Mouse (Mus musculus) mature B cell (primary cell): Measurements from ENCODE around the gene Tex26.

Source experiments
- in situ Hi-C: fragments of 300-500 bp; cut with MboI; formaldehyde crosslinking; loops from 2 replicates; pipeline ENCODE4 v1.14.3; 2019

Tex26 gene

DNA sequence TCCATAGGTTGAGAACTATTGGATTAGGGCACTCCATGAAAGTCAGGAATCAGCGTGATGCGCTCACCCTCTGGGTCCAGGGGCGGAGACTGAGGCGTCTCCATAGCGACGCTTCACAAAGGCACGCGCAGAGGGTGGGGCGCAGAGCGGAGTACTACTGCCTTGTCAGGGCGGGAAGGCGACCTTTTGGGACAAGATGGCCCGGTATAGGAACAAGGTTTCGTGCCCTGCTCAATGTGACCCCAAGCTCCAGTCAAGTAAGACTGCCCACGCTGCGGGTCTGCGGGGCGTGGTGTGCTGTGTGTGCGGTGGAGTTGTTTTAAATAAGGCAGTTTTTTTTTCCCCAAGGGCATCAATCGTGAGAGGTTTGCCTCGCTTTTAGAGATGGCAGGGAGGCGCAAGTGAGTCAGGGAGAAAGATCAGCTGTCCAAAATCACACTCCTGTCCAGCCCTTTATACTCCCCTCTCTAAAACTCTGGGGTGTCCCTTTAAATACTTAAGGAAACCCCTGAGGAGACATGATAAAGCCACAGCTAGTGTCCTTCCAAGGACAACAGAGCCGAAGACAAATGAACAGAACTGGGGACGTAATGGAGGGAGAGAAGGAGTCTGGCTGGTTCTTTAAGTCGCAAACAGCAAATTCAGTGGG, at the start of gene Tex26:
Gene Tex26 (plus strand): TSS at position 130 of the 649 bp plus-strand sequence.
- in situ Hi-C loops = no loop called here

DNA sequence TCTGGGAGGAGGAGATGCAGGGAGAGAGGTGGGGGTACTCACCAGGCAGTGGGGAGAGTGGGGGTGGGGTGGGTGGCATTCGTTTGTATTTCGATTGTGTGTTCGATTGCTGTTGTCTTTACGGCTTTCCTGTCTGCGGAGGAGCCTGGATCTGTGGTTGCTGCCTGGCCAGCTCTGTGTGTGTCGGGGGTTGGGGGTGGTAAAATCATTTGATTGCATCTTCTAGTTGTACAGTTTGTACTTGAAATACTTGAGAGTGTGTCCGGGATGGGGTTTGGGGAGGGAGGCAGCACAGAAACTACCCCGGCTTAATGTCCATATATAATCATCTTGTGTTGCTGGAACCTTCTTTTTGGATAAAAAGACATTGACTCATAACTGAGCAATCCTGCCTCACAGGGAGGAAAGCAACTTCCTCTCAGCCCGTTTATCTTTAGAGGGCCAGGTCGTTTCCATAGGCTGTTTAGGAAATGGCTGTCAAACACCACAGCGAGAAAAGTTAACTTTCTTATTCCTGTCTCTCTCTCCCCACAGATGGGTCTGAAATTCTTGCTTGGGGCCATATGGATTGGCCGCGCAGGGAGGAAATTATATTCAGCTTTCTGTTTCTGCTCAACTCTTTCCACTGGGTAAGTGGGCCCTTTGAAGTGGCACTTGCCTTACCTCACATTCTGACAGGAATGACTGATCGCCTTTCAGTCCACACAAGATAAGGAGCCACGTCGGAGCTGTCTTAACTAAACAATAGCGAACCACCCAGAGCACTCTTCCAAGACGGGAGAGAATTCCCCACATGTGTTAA, 47.7 kb upstream of the Tex26 start:
- in situ Hi-C loops = no loop called here

GRCm38 (mm10) chr5:149392420-149392988, 47.0 kb upstream of the Tex26 start:
- in situ Hi-C loops = no loop called here

DNA sequence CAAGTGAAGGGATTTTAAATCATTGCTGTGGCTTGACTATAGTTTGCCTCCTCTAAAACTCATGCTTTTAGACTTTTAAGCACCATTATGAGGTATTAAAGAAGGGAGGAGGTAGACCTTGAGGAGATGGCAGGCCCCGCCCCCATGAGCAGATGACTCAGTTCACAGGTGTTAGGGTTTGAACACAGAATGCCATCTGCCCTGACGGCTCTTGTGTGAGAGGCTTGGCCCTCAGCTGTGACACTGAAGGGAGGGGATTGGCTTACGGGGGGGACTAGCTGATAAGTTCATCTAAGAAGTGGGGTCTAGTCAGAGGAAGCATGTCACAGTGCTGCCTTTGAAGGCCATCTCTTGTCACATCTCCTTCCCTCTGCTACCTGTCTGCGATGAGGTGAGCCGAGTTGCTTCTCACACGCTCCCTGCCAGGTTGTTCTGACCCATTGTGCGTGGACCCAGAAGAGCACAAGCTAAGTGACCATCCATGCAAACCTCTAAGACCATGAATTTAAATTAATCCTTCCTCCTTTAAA, 37.9 kb upstream of the Tex26 start:
- in situ Hi-C loops = no loop called here

GRCm38 (mm10) chr5:149402029-149402428, 37.4 kb upstream of the Tex26 start:
- in situ Hi-C loops = no loop called here

GRCm38 (mm10) chr5:149403386-149403785, 36.1 kb upstream of the Tex26 start:
- in situ Hi-C loops = no loop called here

DNA sequence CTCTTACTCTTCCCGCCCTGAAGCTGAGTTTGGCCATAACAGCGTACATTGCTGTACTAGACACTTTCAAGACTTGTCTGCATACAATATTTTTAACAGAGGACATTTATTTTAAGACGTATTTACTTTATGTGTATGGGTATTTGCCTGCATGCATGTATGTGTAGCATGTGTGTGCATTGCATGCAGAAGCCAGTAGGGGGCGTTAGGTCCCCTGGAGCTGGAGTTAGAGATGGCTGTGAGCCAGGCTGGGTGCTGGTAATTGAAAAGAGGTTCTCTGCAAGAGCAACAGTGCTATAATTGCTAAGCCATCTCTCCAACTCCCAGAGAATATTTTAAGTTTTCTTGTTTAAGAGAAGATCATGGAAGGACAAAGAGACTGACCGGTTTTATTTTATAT, 34.8 kb upstream of the Tex26 start:
- in situ Hi-C loops = no loop called here

- in situ Hi-C loops = no loop called here
Measured at GRCm38 (mm10) chr5:149406791-149407276, 32.6 kb upstream of the Tex26 start.

DNA sequence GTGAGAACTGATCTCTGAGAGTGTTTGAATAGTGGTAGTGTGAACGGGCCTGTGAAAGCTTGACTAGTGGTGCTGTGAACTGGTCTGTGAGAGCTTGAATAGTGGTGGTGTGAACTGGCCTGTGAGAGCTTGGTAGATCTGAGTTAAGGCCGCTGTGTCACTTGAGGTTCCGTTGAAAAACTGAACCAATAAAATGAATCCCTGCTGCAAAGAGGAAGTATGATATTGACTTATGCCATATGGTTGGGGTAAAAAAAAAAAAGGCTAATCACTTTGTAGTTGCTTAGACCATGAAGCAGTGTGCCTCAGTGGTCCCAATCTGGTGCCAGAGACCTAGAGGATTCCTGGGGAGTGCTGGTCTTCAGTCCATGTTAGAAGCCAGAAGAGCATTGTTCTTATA, 30.0 kb upstream of the Tex26 start:
- in situ Hi-C loops = no loop called here

DNA sequence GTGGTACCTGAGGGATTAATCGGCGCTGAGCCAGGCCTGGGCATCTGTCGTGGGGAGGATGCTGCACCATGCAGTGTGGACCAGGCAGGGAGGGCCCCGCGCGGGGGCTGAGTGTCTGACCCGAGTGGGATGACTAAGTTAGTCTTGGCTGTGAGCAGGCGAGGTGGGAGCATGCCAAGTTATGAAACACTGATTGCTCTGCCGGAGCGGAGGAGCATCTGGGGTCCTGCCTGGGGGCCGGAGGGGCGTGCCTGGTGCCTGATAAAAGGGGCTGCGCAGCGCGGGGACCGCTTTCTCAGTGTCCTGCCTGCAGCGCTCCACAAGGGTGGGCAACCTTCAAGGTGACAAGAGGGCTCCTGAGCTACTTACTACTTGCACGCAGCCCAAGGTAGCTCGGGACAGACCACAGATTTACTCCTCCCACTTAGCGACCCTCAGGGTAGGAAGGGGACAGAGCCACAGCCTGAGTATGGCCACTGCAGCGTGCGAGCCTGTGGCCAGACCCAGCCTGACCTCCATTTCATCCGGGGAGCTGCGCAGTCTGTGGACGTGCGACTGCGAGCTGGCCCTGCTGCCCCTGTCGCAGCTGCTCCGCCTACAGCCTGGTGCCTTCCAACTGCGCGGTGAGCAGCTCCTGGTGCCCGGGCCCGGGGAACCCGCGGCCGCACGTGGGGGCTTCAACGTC, 27.8 kb upstream of the Tex26 start, which contains the start of gene Medag:
Gene Medag (plus strand): TSS at position 241 of the 685 bp plus-strand sequence.
- in situ Hi-C loops = no loop called here

GRCm38 (mm10) chr5:149412194-149412575, 27.3 kb upstream of the Tex26 start:
- in situ Hi-C loops = no loop called here

- in situ Hi-C loops = no loop called here
Measured at GRCm38 (mm10) chr5:149412671-149413070, 26.8 kb upstream of the Tex26 start.

GRCm38 (mm10) chr5:149414369-149415167, 24.9 kb upstream of the Tex26 start:
- in situ Hi-C loops = no loop called here

GRCm38 (mm10) chr5:149417381-149417780, 22.1 kb upstream of the Tex26 start:
- in situ Hi-C loops = no loop called here

DNA sequence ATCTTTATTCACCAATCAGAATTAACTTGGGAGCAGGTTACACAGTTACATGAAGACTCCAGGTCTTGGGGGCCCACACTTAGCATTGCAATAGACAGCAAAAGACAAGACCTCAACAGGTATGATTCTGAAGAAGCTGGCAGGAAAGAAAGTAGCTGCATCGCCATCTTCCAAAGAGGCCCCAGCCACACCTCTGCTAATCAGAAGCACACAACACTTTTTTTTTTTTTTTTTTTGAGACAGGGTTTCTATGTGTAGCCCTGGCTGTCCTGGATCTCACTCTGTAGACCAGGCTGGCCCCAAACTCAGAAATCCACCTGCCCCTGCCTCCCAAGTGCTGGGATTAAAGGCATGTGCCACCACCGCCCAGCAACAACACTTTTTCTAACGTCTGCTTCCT, 12.9 kb upstream of the Tex26 start:
- in situ Hi-C loops = no loop called here

- in situ Hi-C loops = no loop called here
Measured at GRCm38 (mm10) chr5:149427277-149428060, 12.0 kb upstream of the Tex26 start.

DNA sequence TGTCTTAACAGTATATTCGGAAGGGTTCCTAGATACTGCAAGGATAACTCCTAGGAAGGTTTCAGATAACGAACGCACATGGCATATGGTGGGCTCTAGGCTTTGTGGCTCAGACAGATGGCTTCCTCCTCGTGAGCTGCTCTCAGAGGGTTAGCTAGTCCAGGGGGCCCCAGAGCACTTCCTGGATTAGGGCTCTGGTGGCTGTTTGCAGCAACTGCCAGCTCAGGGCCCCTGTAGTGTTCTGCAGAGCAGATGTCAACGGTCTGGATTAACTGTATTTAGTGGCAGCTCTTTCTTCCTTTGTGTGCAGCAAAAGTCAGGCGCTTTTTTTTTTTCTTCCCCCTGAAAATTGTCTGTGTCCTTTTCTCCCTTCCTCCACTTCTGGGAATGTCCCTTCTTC, 11.1 kb upstream of the Tex26 start:
- in situ Hi-C loops = no loop called here

DNA sequence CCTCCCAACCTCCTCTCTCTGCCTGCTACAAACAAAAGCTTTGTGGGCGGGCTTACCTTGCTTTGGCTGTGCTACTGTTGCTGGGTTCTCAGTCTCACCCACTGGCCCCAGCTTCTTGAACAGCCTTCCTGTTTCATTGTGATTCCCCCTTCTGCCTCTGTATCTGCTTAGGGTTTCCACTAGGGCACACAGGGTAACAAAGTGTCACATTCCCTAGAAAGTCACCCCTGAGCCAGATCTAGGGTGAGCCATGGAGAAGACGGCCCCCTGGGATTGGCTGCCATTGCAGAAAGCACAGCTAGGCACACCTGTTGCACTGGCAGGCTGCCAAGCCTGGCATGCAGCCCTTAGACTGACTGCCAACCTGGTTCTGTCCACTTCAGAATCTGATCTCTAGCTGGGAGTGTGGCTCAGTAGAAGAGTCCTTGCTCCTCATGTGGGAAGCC, 10.6 kb upstream of the Tex26 start:
- in situ Hi-C loops = no loop called here

DNA sequence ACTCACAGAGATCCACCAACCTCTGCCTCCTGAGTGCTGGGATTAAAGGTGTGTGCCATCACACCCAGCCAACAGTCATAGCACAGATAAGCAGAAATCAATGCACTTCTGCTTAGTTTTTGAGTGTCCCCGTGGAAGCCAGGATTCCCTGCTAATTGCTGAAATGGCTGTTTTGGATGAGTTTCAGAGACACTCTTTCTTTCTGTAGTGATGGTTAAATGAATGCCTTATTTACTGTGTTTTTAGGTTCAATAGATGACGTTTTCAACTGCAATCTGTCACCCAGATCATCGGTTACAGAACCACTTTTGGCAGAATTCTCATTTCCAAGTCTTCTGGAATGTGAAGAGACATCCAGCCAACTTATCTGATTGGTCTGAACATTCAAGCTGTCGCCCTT, 9.9 kb upstream of the Tex26 start:
- in situ Hi-C loops = no loop called here

DNA sequence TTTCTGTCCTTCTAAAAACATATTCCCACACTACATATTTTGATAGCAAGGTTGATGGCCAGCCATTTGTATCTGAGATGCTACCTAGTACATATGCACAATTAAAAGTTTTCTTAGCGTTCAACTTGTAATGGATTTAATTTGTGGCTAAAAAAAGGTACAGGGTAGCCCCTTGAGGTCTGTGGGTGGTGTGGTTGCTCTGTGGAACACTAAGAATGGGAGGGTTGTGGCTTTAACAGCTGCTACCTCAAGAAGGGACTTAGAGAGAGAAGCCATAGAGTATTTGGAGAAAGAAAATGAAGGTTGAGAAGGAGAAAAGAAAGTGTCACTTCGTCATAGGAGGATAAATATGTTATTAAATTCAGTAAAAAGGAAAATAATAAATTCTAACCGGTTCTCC, 8.5 kb upstream of the Tex26 start:
- in situ Hi-C loops = no loop called here
